Mouse (Mus musculus) liver, adult 2 months (tissue): ENCODE results near the gene Mt2. TPM values are rescaled to one million over a fixed set of nuclear protein-coding genes. Genes with fewer than 3 reads are reported as not detected.
A peak's percentile ranks its signal among the peaks of the same experiment; 100 is the strongest.

Source experiments
- DNase-seq: peaks from one replicate; pipeline ENCODE4 v3.0.0-alpha.2; 2011; ENCODE audit warnings: low read depth, low spot score; ENCODE audit errors: extremely low read depth
- H3K27ac ChIP-seq: fragments of 200-500 bp; replicated peaks from 2 replicates; pipeline ENCODE4 v1.5.1; 2012; ENCODE audit warnings: low read depth, mild to moderate bottlenecking, control low read depth, inconsistent platforms, low read length; ENCODE audit not compliant: insufficient read depth
- H3K27me3 ChIP-seq: fragments of 200-500 bp; 2 replicates; pipeline ENCODE4 v1.6.1; 2012; ENCODE audit warnings: mild to moderate bottlenecking, moderate library complexity, low read length, inconsistent platforms; ENCODE audit not compliant: control insufficient read depth, insufficient read depth
- H3K36me3 ChIP-seq: fragments of 200-500 bp; 2 replicates; pipeline ENCODE4 v1.6.1; 2012; ENCODE audit warnings: low read length, inconsistent platforms; ENCODE audit not compliant: control insufficient read depth, insufficient read depth
- H3K4me1 ChIP-seq: fragments of 200-500 bp; 2 replicates; pipeline ENCODE4 v1.6.1; 2011; ENCODE audit warnings: low read length; ENCODE audit not compliant: control insufficient read depth, insufficient read depth
- H3K4me3 ChIP-seq: fragments of 200-500 bp; 2 replicates; pipeline ENCODE4 v1.5.1; 2011; ENCODE audit warnings: low read depth, mild to moderate bottlenecking, control low read depth, low read length, moderate library complexity; ENCODE audit not compliant: insufficient read depth
- H3K79me2 ChIP-seq: fragments of 200-500 bp; 2 replicates; pipeline ENCODE4 v1.6.1; 2012; ENCODE audit warnings: inconsistent platforms, mild to moderate bottlenecking, low read length, moderate library complexity; ENCODE audit not compliant: control insufficient read depth, insufficient read depth
- H3K9ac ChIP-seq: fragments of 200-500 bp; 2 replicates; pipeline ENCODE4 v1.6.1; 2012; ENCODE audit warnings: low read depth, mild to moderate bottlenecking, control low read depth, inconsistent platforms, low read length
- CTCF ChIP-seq: fragments of 200-500 bp; IDR thresholded peaks from 2 replicates; pipeline ENCODE4 v1.5.1; 2011; ENCODE audit warnings: low read depth, low read length, control low read depth
- POLR2A ChIP-seq: fragments of 200-500 bp; IDR thresholded peaks from 2 replicates; pipeline ENCODE4 v1.6.1; 2011; ENCODE audit warnings: low read length, control low read depth; ENCODE audit not compliant: insufficient read depth; ENCODE audit errors: extremely low read depth
- WGBS: fragments of 180-500 bp; shearing (Covaris S2); methylation state at CpG from one replicate; pipeline ENCODE4 v1.1.7; 2018; 5-methylcytosine and 5-hydroxymethylcytosine counted together
- polyA plus RNA-seq: library from polyadenylated mRNA; depleted of rRNA; stranded (reverse); fragments of >200 nt; gene quantifications from 2 replicates; pipeline ENCODE4 v1.2.3, GENCODE M21; 2012
- total RNA-seq: library from RNA; depleted of rRNA; stranded (reverse); fragments of >200 nt; gene quantifications from 2 replicates; pipeline ENCODE4 v1.2.3, GENCODE M21; 2014

Mt2 gene
- total and polyA plus RNA-seq, 2 experiments, result 9.4 to 120 TPM

DNA sequence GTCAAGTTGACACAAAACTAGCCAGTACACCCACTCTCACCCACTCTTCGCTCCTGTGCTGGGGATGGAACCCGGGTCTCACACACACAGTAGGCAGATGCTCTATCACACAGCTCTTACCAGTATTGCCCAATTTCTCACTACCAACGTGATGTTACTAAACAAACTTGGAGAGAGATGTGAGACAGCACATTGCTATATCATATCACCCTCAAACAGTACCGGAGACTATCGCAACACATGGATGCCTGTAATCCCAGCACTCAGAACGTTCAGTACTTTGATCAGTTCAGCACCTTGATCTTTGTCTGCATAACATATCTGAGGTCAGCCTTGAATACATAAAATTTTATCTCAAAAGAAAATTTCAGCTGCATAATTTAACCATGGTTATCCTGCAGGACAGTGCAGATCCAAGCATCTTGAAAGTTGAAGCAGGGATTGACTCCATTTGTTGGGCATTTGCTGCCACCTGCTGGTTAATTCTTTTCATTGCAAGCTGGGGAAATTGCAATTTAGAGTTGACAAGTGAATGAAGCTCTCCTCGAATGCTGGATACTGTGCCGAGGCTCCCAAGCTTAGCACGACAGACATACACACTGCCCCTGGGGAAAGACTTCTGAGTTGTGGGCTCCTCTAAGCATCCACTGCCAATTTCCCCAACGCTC is 26.9 kb downstream of the Mt2 start:
- H3K9ac ChIP-seq, result no peak overlapping the region
- TF ChIP-seq CTCF (peak; percentile 53; the same call in 1 of the 2 replicates), POLR2A (no peak)
- H3K27me3 ChIP-seq, result no peaks in the 10 kb centered on the region
- no peaks in the 10 kb centered on the region for H3K4me1 ChIP-seq
- H3K4me3 ChIP-seq, result no peak overlapping the region
- peak; percentile 60 for DNase-seq
- H3K27ac ChIP-seq, result no peak overlapping the region
- WGBS, result 45% methylated on average over 10 of the region's 10 CpGs
- no peaks in the 10 kb centered on the region for H3K79me2 ChIP-seq
- H3K36me3 ChIP-seq, result no peaks in the 10 kb centered on the region

DNA sequence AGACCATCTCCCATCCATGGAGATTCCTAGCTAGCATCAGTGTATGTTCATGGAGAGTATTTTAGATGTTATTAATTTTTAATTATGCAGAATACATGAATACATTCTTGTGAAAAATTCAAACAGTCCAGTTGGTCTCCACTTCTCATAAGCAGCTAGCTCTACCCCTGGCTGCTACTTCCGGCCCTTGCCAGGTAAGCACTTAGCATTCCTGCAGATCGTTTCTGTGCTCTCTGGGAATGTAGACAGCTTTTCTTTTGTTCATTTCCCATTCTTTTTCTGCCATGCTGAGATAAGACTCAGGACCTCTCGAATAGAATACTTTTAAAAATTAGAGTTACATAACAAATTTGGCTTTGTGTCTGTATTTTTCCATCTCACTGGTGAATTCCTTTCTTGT is 31.6 kb downstream of the Mt2 start:
- Histone ChIP-seq H3K9ac (no peak overlapping the region), H3K4me3 (no peak overlapping the region), H3K79me2 (no peaks in the 10 kb centered on the region), H3K36me3 (no peaks in the 10 kb centered on the region), H3K27me3 (no peaks in the 10 kb centered on the region), H3K27ac (no peak overlapping the region), H3K4me1 (peaks cover 2% of the 10 kb centered on the region; the same call in 1 of the 2 replicates)
- WGBS, result 78% methylated on average over 3 of the region's 3 CpGs
- TF ChIP-seq CTCF (no peak), POLR2A (no peak)
- DNase-seq, result no peak

DNA sequence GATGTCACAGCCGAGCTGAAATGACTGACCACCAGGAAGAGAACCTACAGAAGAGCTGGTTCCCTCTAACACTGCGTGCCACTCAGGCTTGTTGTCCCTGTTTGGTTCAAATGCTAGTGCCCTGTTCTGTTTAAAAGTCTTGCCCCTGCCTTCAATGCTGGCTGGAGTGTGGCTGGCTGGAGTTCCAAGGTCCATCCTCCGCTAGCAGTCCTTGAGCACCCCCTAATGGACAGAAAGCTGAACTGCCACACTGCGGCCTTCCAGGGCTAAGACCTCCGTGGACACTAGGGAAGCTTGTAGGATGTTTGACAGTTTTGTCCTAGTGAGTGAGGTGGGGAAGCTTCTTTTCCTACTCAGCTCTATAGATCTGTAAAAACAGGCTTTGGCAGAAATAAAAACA is 33.3 kb downstream of the Mt2 start:
- peaks cover 2% of the 10 kb centered on the region; the same call in 1 of the 2 replicates for H3K4me1 ChIP-seq
- H3K36me3 ChIP-seq, result no peaks in the 10 kb centered on the region
- H3K79me2 ChIP-seq, result no peaks in the 10 kb centered on the region
- TF ChIP-seq CTCF (peak; percentile 99), POLR2A (no peak)
- H3K27me3 ChIP-seq, result no peaks in the 10 kb centered on the region
- no peak overlapping the region for H3K27ac ChIP-seq
- H3K9ac ChIP-seq, result no peak overlapping the region
- DNase-seq, result peak; percentile 63
- H3K4me3 ChIP-seq, result no peak overlapping the region
- 9% methylated on average over 5 of the region's 5 CpGs for WGBS

DNA sequence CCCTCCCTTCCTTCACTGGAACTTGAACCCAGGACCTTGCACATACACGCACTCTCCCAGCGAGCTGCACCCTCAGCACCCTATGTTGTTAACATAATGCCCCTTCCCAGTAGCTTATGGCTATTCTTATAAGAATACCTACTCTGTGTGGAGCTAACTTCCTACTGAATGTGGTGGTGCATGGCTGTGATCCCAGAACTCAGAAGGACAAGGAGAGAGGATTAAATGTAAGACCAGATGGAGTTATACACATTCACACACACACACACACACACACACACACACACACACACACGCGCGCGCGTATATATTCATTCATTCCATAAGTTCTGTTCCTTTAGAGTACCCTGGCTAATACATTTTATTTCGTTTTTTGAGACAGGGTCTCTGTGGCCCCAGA is 33.8 kb downstream of the Mt2 start:
- no peak for DNase-seq
- WGBS, result 81% methylated on average over 8 of the region's 8 CpGs
- Histone ChIP-seq H3K36me3 (no peaks in the 10 kb centered on the region), H3K27ac (no peak overlapping the region), H3K4me1 (peaks cover 2% of the 10 kb centered on the region; the same call in 1 of the 2 replicates), H3K4me3 (no peak overlapping the region), H3K79me2 (no peaks in the 10 kb centered on the region), H3K27me3 (no peaks in the 10 kb centered on the region), H3K9ac (no peak overlapping the region)
- TF ChIP-seq POLR2A, result no peak
- TF ChIP-seq CTCF, result no peak

DNA sequence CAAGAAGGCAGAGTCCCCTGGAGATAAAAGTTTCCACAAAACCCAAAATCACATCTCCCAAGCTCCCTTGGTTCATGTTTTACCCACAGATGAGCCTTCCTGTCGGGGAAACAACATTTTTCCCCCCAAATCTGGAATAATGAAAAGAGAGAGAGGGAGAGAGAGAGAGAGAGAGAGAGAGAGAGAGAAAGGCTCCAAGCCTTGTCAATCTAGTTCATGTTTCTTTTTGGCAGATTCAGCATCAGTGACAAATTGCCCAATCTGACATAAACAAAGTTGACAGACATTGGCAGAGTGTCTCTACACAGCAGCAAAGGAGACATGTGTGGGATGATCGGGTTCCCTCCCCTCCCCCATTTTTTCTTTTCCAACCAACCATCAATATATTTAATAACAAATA is 35.0 kb downstream of the Mt2 start:
- Histone ChIP-seq H3K9ac (no peak overlapping the region), H3K27ac (no peak overlapping the region), H3K79me2 (no peaks in the 10 kb centered on the region), H3K27me3 (no peaks in the 10 kb centered on the region), H3K4me3 (no peak overlapping the region), H3K36me3 (no peaks in the 10 kb centered on the region), H3K4me1 (peaks cover 2% of the 10 kb centered on the region; the same call in 1 of the 2 replicates)
- TF ChIP-seq CTCF, result no peak
- no peak for TF ChIP-seq POLR2A
- 49% methylated on average over 2 of the region's 2 CpGs for WGBS
- peak; percentile 8 for DNase-seq

DNA sequence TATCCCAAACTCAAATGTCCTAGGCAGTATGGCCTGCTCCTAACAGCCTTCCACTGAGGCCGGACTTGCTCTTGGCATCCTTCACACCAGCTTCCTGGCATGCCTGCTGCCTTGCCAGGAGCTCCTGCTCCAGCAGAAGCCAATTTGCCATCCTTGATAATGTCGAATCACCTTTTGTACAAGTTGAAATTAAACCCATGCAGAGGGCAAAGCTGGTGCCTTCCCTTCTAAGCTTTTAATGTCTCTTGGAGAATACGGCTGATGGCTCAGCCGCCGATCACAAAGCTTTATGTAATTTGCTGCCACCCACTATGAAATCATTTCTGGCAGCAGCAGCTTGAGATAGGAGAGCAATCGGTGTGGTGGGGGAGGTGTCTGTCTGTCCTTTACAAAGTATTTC is 37.2 kb downstream of the Mt2 start:
- no peak for DNase-seq
- Histone ChIP-seq H3K79me2 (no peaks in the 10 kb centered on the region), H3K4me3 (no peak overlapping the region), H3K9ac (no peak overlapping the region), H3K36me3 (no peaks in the 10 kb centered on the region), H3K27ac (no peak overlapping the region), H3K4me1 (peaks cover 3% of the 10 kb centered on the region; the same call in 1 of the 2 replicates), H3K27me3 (no peaks in the 10 kb centered on the region)
- 54% methylated on average over 6 of the region's 6 CpGs for WGBS
- no peak for TF ChIP-seq POLR2A
- no peak for TF ChIP-seq CTCF
